Mouse (Mus musculus) forebrain, embryonic 12.5 days (tissue): Measurements from ENCODE around the gene Ttc26. TPM values are rescaled to one million over a fixed set of nuclear protein-coding genes. Genes with fewer than 3 reads are reported as not detected.
A peak's percentile ranks its signal among the peaks of the same experiment; 100 is the strongest.

ENCODE experiments used
- ATAC-seq: fragments of 200-750 bp; cut with Nextera tagmentation; 2 replicates; pipeline ENCODE4 v1.8.0; 2017; ENCODE audit warnings: moderate TSS enrichment; ENCODE audit not compliant: low FRiP score
- H3K27ac ChIP-seq: fragments of 300-500 bp; sonication (generic); 2 replicates; pipeline ENCODE4 v1.5.1; 2016; ENCODE audit warnings: mild to moderate bottlenecking
- H3K27me3 ChIP-seq: fragments of 300-500 bp; sonication (generic); 2 replicates; pipeline ENCODE4 v1.6.1; 2016; ENCODE audit warnings: mild to moderate bottlenecking
- H3K36me3 ChIP-seq: fragments of 300-500 bp; sonication (generic); replicated peaks from 2 replicates; pipeline ENCODE4 v1.6.1; 2016; ENCODE audit warnings: mild to moderate bottlenecking
- H3K4me1 ChIP-seq: fragments of 300-500 bp; sonication (generic); 2 replicates; pipeline ENCODE4 v1.6.1; 2016
- H3K4me2 ChIP-seq: fragments of 300-500 bp; sonication (generic); 2 replicates; pipeline ENCODE4 v1.6.1; 2016; ENCODE audit warnings: mild to moderate bottlenecking, moderate library complexity
- H3K4me3 ChIP-seq: fragments of 300-500 bp; sonication (generic); replicated peaks from 2 replicates; pipeline ENCODE4 v1.5.1; 2016; ENCODE audit warnings: mild to moderate bottlenecking
- H3K9ac ChIP-seq: fragments of 300-500 bp; sonication (generic); 2 replicates; pipeline ENCODE4 v1.6.1; 2016; ENCODE audit warnings: mild to moderate bottlenecking
- H3K9me3 ChIP-seq: fragments of 300-500 bp; sonication (generic); 2 replicates; pipeline ENCODE4 v1.6.1; 2016
- WGBS: fragments of 180-500 bp; shearing (Covaris S2); methylation state at CpG from one replicate; pipeline ENCODE4 v1.1.7; 2016; 5-methylcytosine and 5-hydroxymethylcytosine counted together
- polyA plus RNA-seq: library from polyadenylated mRNA; unstranded; fragments of >200 nt; fragmentation: Nextera tagmentation; extraction: Ambion mirVana; gene quantifications from 2 replicates; pipeline ENCODE4 v1.2.1, GENCODE M21; 2016

Gene Ttc26
- polyA plus RNA-seq: 12.7 TPM in 2 replicates

- Histone ChIP-seq H3K4me2 (peak within 1 kb of the TSS; percentile 75), H3K9me3 (no peaks in the 10 kb centered on the region), H3K27me3 (no peaks in the 10 kb centered on the region), H3K4me3 (peak within 1 kb of the TSS; percentile 53), H3K36me3 (peaks cover 12% of the 10 kb centered on the region), H3K9ac (peak within 1 kb of the TSS; percentile 52), H3K4me1 (peaks cover 5% of the 10 kb centered on the region; the same call in 1 of the 2 replicates), H3K27ac (no peak within 1 kb of the TSS)
- 1% methylated on average over 26 of the region's 26 CpGs for WGBS
- peak; percentile 98 for ATAC-seq
These were observed at the start of gene Ttc26 for GRCm38 (mm10) chr6:38381129-38381771. Ttc26 (plus strand) TSS chr6:38381469.

- no peaks in the 10 kb centered on the region for H3K9me3 ChIP-seq
- ATAC-seq: no peak
- H3K4me2 ChIP-seq: no peak overlapping the region
- H3K27me3 ChIP-seq: no peaks in the 10 kb centered on the region
- no peak overlapping the region for H3K27ac ChIP-seq
- H3K36me3 ChIP-seq: no peaks in the 10 kb centered on the region
- H3K4me1 ChIP-seq: no peaks in the 10 kb centered on the region
- WGBS: 88% methylated on average over 6 of the region's 6 CpGs
- H3K9ac ChIP-seq: no peak overlapping the region
- H3K4me3 ChIP-seq: no peak overlapping the region
These were observed 46.0 kb upstream of the Ttc26 start for GRCm38 (mm10) chr6:38335264-38335663.

- H3K27me3 ChIP-seq: no peaks in the 10 kb centered on the region
- H3K36me3 ChIP-seq: no peaks in the 10 kb centered on the region
- H3K9ac ChIP-seq: no peak overlapping the region
- no peaks in the 10 kb centered on the region for H3K9me3 ChIP-seq
- H3K4me3 ChIP-seq: no peak overlapping the region
- no peak for ATAC-seq
- H3K4me2 ChIP-seq: no peak overlapping the region
- H3K4me1 ChIP-seq: no peaks in the 10 kb centered on the region
- WGBS: 87% methylated on average over 4 of the region's 4 CpGs
- H3K27ac ChIP-seq: no peak overlapping the region
These were observed 44.0 kb upstream of the Ttc26 start for GRCm38 (mm10) chr6:38337166-38337705.

- no peak for ATAC-seq
- WGBS: 94% methylated on average over 6 of the region's 6 CpGs
These were observed 43.3 kb upstream of the Ttc26 start for GRCm38 (mm10) chr6:38337951-38338350.

GRCm38 (mm10) chr6:38339078-38339477, 42.2 kb upstream of the Ttc26 start:
- no peak overlapping the region for H3K27ac ChIP-seq
- H3K4me3 ChIP-seq: no peak overlapping the region
- H3K9me3 ChIP-seq: no peaks in the 10 kb centered on the region
- no peak overlapping the region for H3K4me2 ChIP-seq
- WGBS: 50% methylated on average over 2 of the region's 2 CpGs
- no peaks in the 10 kb centered on the region for H3K27me3 ChIP-seq
- no peaks in the 10 kb centered on the region for H3K36me3 ChIP-seq
- H3K4me1 ChIP-seq: no peaks in the 10 kb centered on the region
- H3K9ac ChIP-seq: no peak overlapping the region
- ATAC-seq: no peak

More at GRCm38 (mm10) chr6:38337951-38338350, 43.3 kb upstream of the Ttc26 start:
- no peak overlapping the region for H3K4me2 ChIP-seq
- H3K27me3 ChIP-seq: no peaks in the 10 kb centered on the region
- H3K9ac ChIP-seq: no peak overlapping the region
- no peaks in the 10 kb centered on the region for H3K4me1 ChIP-seq
- no peak overlapping the region for H3K27ac ChIP-seq
- no peaks in the 10 kb centered on the region for H3K36me3 ChIP-seq
- H3K4me3 ChIP-seq: no peak overlapping the region
- H3K9me3 ChIP-seq: no peaks in the 10 kb centered on the region

GRCm38 (mm10) chr6:38341751-38342665, 39.3 kb upstream of the Ttc26 start:
- H3K27ac ChIP-seq: no peak overlapping the region
- no peak for ATAC-seq
- no peak overlapping the region for H3K9ac ChIP-seq
- no peaks in the 10 kb centered on the region for H3K27me3 ChIP-seq
- no peaks in the 10 kb centered on the region for H3K9me3 ChIP-seq
- no peaks in the 10 kb centered on the region for H3K36me3 ChIP-seq
- 77% methylated on average over 11 of the region's 11 CpGs for whole genome bisulfite sequencing
- no peak overlapping the region for H3K4me2 ChIP-seq
- no peak overlapping the region for H3K4me3 ChIP-seq
- no peaks in the 10 kb centered on the region for H3K4me1 ChIP-seq

- H3K4me1 ChIP-seq: no peaks in the 10 kb centered on the region
- H3K9me3 ChIP-seq: no peaks in the 10 kb centered on the region
- WGBS: 83% methylated on average over 8 of the region's 8 CpGs
- ATAC-seq: no peak
- no peak overlapping the region for H3K4me2 ChIP-seq
- H3K36me3 ChIP-seq: no peaks in the 10 kb centered on the region
- H3K4me3 ChIP-seq: no peak overlapping the region
- no peak overlapping the region for H3K27ac ChIP-seq
- no peak overlapping the region for H3K9ac ChIP-seq
- H3K27me3 ChIP-seq: no peaks in the 10 kb centered on the region
These were observed 38.6 kb upstream of the Ttc26 start for GRCm38 (mm10) chr6:38342666-38342992.

GRCm38 (mm10) chr6:38343581-38343980, 37.7 kb upstream of the Ttc26 start:
- H3K4me1 ChIP-seq: no peaks in the 10 kb centered on the region
- H3K9me3 ChIP-seq: no peaks in the 10 kb centered on the region
- ATAC-seq: no peak
- H3K4me2 ChIP-seq: no peak overlapping the region
- H3K27ac ChIP-seq: no peak overlapping the region
- H3K36me3 ChIP-seq: no peaks in the 10 kb centered on the region
- H3K9ac ChIP-seq: no peak overlapping the region
- WGBS: 42% methylated on average over 3 of the region's 3 CpGs
- no peak overlapping the region for H3K4me3 ChIP-seq
- no peaks in the 10 kb centered on the region for H3K27me3 ChIP-seq

GRCm38 (mm10) chr6:38344006-38344670, 37.1 kb upstream of the Ttc26 start:
- ATAC-seq: no peak
- Histone ChIP-seq H3K4me3 (no peak overlapping the region), H3K36me3 (no peaks in the 10 kb centered on the region), H3K4me1 (no peaks in the 10 kb centered on the region), H3K27ac (no peak overlapping the region), H3K4me2 (no peak overlapping the region), H3K9me3 (no peaks in the 10 kb centered on the region), H3K9ac (no peak overlapping the region), H3K27me3 (no peaks in the 10 kb centered on the region)
- 89% methylated on average over 7 of the region's 7 CpGs for WGBS

- 61% methylated on average over 7 of the region's 7 CpGs for WGBS
- no peaks in the 10 kb centered on the region for H3K9me3 ChIP-seq
- no peak overlapping the region for H3K4me3 ChIP-seq
- no peak for ATAC-seq
- H3K27me3 ChIP-seq: peaks cover 16% of the 10 kb centered on the region
- no peak overlapping the region for H3K9ac ChIP-seq
- H3K27ac ChIP-seq: no peak overlapping the region
- no peaks in the 10 kb centered on the region for H3K4me1 ChIP-seq
- no peak overlapping the region for H3K4me2 ChIP-seq
- no peaks in the 10 kb centered on the region for H3K36me3 ChIP-seq
These were observed 35.5 kb upstream of the Ttc26 start for GRCm38 (mm10) chr6:38345796-38346195.

GRCm38 (mm10) chr6:38347875-38348274, 33.4 kb upstream of the Ttc26 start:
- ATAC-seq: no peak
- no peaks in the 10 kb centered on the region for H3K4me1 ChIP-seq
- no peak overlapping the region for H3K4me2 ChIP-seq
- no peak overlapping the region for H3K4me3 ChIP-seq
- H3K9ac ChIP-seq: no peak overlapping the region
- no peak overlapping the region for H3K27ac ChIP-seq
- H3K9me3 ChIP-seq: no peaks in the 10 kb centered on the region
- H3K36me3 ChIP-seq: no peaks in the 10 kb centered on the region
- peaks cover 34% of the 10 kb centered on the region for H3K27me3 ChIP-seq
- 78% methylated on average over 5 of the region's 5 CpGs for WGBS

GRCm38 (mm10) chr6:38348811-38349453, 32.3 kb upstream of the Ttc26 start:
- H3K36me3 ChIP-seq: no peaks in the 10 kb centered on the region
- no peaks in the 10 kb centered on the region for H3K9me3 ChIP-seq
- no peak for ATAC-seq
- peaks cover 44% of the 10 kb centered on the region for H3K27me3 ChIP-seq
- no peak overlapping the region for H3K4me3 ChIP-seq
- no peak overlapping the region for H3K9ac ChIP-seq
- no peak overlapping the region for H3K27ac ChIP-seq
- peaks cover 3% of the 10 kb centered on the region; the same call in 1 of the 2 replicates for H3K4me1 ChIP-seq
- 89% methylated on average over 6 of the region's 6 CpGs for WGBS
- no peak overlapping the region for H3K4me2 ChIP-seq
